In the genomic region with DNA sequence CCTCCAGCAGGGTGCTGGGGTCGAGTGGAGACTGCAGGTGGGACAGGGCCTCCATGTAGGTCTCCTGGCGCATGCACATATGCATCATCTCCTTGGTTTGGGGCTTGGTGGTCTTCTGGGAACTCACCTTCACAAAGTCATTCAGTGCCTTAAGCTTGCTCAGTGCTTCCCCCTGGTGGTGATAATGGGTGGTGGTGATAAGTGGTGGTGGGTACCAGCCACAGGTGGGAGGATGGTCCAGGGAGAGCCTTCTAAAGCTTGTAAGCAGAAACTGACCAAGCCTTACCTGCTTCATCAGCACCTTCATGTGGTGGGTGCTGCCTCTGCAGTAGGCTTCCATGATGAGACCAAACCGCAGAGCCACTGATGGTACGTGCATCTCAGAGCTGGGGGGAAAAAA, we compare ENCODE assay signal across 8 mouse cellular contexts. TPM values are rescaled to one million over a fixed set of nuclear protein-coding genes. Genes with fewer than 3 reads are reported as not detected.
DNase-seq lines count a peak whose midpoint lies in the region; ATAC-seq lines count a peak whose summit lies in the region.

No protein-coding gene starts in this region.

- no peaks in the 10 kb centered on the region for H3K27me3 ChIP-seq in neural tube, embryonic 15.5 days (replicated peaks)

- H3K4me3 ChIP-seq in neural tube, embryonic 15.5 days (replicated peaks), result no peak overlapping the region

- no peaks in the 10 kb centered on the region for H3K4me1 ChIP-seq in neural tube, embryonic 15.5 days

- no peak for ATAC-seq in neural tube, embryonic 15.5 days (ENCODE audit: low FRiP score)

- peak; percentile 37 for DNase-seq in gastrocnemius, adult 18-20 months (ENCODE audit: low spot score)
- DNase-seq in gastrocnemius, postnatal 14 days, result no peak
- peak; percentile 39 for DNase-seq in neural tube, embryonic 10.5 days (ENCODE audit: extremely low spot score, low spot score)
- peak; percentile 69 to 79 for DNase-seq in cerebellum, postnatal 10 days
- DNase-seq in lung, postnatal 36 days, result peak; percentile 67
- DNase-seq in thymus, postnatal 4 days, result peak; percentile 85
- no peak for DNase-seq in right cerebral cortex, postnatal 36 days (ENCODE audit: low spot score in 2 of 2)

- H3K36me3 ChIP-seq in neural tube, embryonic 15.5 days, result peaks cover 90% of the 10 kb centered on the region

- no peak overlapping the region for H3K4me2 ChIP-seq in neural tube, embryonic 15.5 days

- H3K9ac ChIP-seq in neural tube, embryonic 15.5 days (replicated peaks), result no peak overlapping the region

- H3K9me3 ChIP-seq in neural tube, embryonic 15.5 days (replicated peaks), result no peaks in the 10 kb centered on the region

- H3K27ac ChIP-seq in neural tube, embryonic 15.5 days (replicated peaks), result no peak overlapping the region

- intact Hi-C loops in gastrocnemius, postnatal 14 days (cut with DNase I; ENCODE audit: low total_unique reads), result no loop called here

- WGBS in neural tube, embryonic 15.5 days, result 86% methylated on average over 4 of the region's 4 CpGs

RNA-seq across cellular contexts. Expression of a gene that starts 48.1 kb away (rescaled TPM):
- 10 to 100 TPM; 10.3 to 12.7 TPM for total RNA-seq in gastrocnemius, adult 18-20 months (2021)
- total RNA-seq in gastrocnemius, postnatal 14 days (2021), result 10 to 100 TPM; 10.1 to 12.6 TPM
- 16.0 and 18.0 TPM in 2 replicates for polyA plus RNA-seq in neural tube, embryonic 15.5 days (2015; fragmentation: Nextera tagmentation; extraction: Ambion mirVana)

Comparison
In these comparisons a context has a peak if more than half of its experiments do, and no peak if none do; other contexts are left out.
1. DNase-seq: peak in gastrocnemius, adult 18-20 months (single experiment), neural tube, embryonic 10.5 days (single experiment), cerebellum, postnatal 10 days (2 of 2), lung, postnatal 36 days (single experiment) and thymus, postnatal 4 days (single experiment); none in gastrocnemius, postnatal 14 days (single experiment) and right cerebral cortex, postnatal 36 days (0 of 2).